Mouse (Mus musculus): ENCODE measurements around the gene Spata2.

DNA sequence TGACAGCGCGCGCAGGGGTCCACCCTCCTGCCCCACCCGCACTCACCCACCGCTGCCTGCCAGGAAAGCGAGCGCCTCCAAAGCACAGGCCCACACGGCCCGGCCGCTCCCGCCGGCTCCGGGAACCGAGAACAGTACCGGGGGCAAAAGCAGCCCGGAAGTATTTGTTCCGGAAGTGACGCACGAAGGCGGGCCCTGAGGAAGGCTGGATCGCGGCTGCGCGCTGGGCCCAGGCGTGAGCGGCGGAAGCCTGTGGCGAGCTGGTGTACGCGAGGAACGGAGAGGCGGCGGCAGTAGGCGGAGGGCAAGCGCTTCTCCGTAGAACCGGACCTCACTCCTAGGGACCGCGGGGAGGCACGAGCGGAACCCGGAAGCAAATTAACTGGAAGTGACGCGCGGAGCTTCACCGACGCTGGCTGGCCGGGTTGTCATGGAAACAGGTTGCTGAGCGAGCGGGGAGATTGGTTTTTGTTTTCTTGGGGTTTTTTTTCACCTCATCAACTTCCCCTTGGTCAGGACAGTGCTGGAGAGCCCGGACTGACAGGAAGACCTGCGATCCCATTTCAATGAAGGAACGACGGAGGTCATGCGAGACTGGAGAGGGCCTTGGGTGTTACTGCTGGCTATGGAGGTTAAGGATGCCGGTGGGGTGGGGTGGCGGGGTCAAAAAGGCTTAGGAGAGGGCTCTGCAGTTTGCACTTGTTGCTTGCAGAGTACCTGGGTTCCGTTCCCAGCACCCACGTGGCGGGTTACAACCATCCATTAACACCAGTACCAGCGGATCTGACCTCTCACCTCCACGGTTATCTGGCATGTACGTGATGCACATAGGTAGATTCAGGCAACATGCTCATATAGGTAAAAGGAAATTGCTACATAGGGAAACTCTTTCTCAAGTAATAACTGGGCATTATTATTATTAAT, at the start of gene Spata2:
- peak; percentile 58; the same call in 1 of the 2 replicates for TF ChIP-seq POLR2A (IDR thresholded peaks at IDR 0.05; ENCODE audit: control insufficient read depth, extremely low read depth, insufficient read depth, low read length, poor library complexity)
- TF ChIP-seq CTCF (IDR thresholded peaks at IDR 0.05; ENCODE audit: borderline replicate concordance, control insufficient read depth, extremely low read depth, insufficient read depth, low read length, poor library complexity), result peak; percentile 37; the same call in 1 of the 2 replicates

All from thymus, adult 2 months (tissue).